Mouse (Mus musculus) heart, adult 18-20 months (tissue): ENCODE data around the gene Med6. TPM values are rescaled to one million over a fixed set of nuclear protein-coding genes. Genes with fewer than 3 reads are reported as not detected.

ENCODE experiments used
- DNase-seq, 2 experiments: peaks; one replicate each; pipeline ENCODE4 v3.0.0; 2021 to 2022; ENCODE audit warnings: mixed read lengths in 1 of 2
- long read RNA-seq, 2 experiments: library from polyadenylated mRNA; stranded (forward); transcript quantifications; one replicate each; pipeline ENCODE4 v2.0.0; 2021
- total RNA-seq, 2 experiments: library from RNA; stranded (reverse); gene quantifications; 2 replicates each; pipeline ENCODE4 v1.2.3; 2021

Med6 gene
- total RNA-seq = 10 to 100 TPM; 12.2 to 16.2 TPM
- long read RNA-seq, experiment 1, transcript Med6-204 (8 exons, 1,059 nt) = major isoform, 12 of 13 reads
- long read RNA-seq, experiment 1, partial matches to known transcripts = 0 of 13 reads
- long read RNA-seq, experiment 1, other reads (novel, unspliced or antisense) = 1 of 13 reads
- long read RNA-seq, experiment 2, transcript Med6-204 (8 exons, 1,059 nt) = major isoform, 5 of 7 reads
- long read RNA-seq, experiment 2, partial matches to known transcripts = 0 of 7 reads
- long read RNA-seq, experiment 2, other reads (novel, unspliced or antisense) = 2 of 7 reads

DNA sequence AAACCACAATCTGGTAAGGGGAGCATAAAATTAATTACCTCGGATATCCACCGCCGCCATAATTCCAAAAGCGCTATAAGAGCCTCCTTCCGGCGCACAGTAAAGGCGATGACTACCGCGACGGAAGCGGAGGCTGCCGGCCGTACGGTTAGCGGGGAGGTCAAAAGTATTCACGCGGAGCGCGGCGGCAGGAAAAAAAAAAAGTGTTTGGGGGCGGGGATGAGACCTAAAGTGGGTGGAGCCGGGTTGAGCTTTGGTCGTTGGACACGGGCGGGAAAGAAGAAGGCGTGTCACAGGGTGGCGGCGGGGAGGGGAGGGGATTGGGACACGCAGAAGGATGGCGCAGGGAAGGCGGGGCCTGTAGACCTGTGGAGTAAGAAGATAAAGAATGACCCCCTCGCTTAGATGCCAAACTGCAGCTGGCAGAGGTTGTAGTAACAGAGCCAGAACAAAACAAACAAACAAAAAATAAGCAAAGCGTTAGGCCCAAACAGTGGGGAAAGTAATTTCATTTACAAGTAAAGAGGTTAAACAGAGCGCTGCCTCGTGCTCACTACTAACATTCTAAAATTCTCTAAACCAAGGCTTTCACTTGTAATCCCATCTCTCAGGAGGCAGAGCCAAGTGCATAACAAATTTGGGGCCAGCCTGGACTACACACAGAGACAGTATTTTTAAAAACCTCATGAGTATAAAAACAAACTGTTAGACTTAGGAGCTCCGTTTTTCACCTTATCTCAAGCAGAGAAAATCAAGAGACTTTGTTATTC lies at the start of gene Med6:
Gene Med6, minus strand, starts transcription at position 107 of the 770 bp plus-strand sequence.
- DNase-seq = peak; percentile 95 to 96

DNA sequence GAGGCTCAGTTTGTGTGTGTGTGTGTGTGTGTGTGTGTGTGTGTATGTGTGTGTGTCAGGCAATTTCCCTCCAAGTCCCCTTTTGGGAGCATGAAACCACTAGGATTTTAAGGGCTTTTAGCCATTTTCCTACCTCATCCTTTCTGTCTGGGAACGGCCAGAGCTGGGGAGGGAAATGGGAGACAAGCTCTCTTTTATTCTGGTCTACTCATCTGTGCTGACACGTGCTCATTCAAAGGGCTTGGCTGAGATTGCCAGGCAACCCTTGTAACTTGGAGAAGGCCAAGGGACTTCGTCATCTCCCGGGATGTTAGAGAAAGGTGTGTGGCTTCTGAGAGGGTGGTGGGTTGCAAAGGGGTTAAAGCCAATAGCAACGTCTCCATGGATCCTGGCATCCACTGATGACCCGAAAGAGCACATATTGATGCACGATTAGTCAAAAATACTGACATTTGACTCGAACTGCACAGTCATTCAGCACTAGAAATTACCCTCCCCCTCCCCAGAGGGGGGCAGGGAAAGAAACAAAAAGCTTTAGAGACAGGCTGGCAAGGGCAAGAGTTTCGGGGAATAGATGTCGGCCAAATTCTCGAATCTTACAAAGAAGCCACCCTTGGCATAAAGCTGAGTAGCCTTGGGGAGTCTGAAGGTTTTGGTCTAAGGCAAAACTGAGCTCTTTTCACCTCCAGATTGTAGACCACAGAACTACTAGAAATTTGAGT lies 47.7 kb upstream of the Med6 start:
- no peak for DNase-seq

DNA sequence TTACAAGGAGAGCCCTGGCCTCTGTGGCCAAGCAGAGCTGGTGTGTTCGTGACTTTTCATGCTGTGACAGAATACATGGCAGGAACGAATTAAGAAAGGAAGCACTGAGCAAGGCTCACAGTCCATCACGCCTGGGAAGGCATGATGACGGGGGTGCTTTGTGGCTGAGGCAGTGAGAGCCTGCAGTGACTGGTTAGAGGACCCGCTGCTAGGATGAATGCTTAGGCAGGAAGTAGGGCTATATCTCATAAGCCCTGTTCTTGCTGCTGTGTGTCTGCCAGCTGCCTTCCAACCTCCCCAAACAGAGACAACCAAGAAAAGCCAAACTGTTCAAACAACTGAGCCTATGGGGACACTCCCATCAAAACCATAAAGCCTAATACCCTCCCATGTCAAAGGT lies 45.8 kb upstream of the Med6 start:
- no peak for DNase-seq

DNA sequence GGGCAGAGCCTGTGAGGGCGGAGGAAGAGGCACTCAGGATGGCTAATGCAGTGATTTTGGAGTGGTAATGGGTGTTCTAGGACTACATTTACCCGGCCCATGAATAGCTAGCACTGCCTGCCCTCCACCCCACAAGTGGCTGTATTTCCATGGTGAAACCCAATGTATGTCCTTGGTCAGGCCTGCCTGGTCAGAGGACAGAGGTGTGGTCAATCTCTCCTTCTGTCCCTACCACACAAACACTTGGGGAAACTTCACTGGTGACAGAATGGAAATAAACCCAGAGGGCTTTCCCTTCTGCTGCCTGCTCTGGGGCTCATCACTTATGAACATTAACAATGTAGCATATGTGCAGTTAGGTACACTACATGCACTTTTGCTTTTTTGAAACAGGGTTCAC lies 38.4 kb upstream of the Med6 start:
- no peak for DNase-seq

DNA sequence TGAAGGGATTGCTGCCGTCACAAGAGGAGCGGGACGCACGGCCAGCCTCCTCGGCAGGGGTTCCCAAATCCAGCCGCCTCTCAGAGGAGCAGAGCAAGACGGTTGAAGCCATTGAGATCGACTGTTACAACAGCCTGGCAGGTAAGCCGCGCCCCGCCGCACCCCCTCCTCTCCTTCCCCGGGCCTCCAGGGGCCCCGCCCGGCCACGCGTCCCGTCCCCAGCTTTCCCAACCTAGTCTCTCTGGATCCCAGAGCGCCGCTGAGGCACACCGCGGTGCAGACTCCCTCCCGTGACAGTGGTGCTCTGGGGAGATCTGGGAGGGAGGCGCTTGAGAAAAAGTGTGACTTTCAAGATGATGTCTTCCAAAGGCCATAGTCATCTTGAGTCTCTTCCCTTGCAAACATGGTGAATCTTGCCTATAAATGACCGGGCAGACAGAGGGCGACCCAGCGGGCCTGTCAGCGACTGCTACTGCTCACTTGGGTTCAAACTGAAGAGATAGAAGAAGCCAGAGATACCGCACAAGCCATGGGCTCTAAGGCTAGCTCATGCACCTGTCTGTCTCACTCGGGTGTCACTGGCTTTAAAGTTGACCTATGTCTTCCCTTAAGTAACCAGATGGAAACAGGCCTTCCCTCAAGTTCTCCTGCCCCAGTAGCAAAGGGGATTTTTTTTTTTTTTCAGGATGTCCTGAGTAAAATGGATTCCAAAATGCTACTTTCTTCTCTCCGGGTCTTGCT lies 37.0 kb upstream of the Med6 start:
- DNase-seq = peak in 1 of 2 experiments; percentile 22

DNA sequence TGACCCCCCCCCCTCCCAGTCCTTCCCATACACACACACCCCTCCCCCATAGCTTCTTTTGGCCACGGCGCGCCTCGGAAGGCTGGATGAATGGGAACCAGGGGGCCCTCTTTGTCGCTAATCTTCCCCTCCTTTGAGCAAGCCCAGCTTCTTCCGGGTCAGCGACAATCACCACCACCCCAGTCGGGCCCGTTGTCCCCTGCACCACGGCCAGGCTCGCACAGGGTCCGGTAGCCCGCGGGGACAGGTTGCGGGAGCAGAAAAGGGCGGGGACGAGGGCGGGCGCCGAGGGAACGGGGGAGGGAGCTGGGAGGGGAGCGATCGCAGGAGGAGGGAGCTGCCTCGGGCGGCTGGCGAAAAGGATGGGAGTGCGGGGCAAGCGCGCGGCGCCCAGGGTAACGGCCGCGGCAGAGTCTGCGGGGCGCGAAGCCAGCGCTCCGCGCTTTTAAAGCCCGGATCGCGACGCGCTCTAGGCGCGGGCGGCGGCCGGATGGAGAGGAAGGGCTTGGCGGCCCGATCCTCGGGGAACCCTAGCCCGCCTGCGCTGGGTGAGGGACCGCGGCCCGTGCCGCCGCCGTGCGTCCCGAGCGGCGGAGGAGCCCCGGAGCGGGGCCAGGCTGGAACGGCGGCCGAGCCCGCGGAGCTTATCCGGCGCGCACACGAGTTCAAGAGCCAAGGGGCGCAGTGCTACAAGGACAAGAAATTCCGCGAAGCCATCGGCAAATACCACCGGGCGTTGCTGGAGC lies 36.3 kb upstream of the Med6 start, which contains the start of gene Ttc9:
Gene Ttc9, plus strand, starts transcription at position 335 of the 746 bp plus-strand sequence.
- peak; percentile 26 to 31 for DNase-seq

DNA sequence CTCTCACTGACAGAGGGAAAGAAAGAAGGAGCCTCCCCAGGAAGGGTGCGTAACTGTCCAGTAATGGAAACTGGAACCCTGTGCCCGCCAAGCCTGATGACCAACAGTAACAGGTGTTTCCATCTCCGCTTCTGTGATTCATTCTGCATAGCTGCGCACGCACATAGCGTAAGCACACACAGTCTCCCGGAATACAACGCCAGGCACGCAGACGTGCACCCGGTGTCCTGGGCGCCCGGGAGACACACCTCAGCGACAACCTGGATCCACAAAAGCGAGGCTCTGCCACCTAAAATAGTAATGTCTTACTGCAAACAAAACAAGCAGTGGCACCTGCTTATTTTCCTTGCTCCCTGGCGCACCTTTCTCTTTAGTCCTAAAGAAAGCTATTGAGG lies 35.7 kb upstream of the Med6 start:
- peak; percentile 11 to 12 for DNase-seq

DNA sequence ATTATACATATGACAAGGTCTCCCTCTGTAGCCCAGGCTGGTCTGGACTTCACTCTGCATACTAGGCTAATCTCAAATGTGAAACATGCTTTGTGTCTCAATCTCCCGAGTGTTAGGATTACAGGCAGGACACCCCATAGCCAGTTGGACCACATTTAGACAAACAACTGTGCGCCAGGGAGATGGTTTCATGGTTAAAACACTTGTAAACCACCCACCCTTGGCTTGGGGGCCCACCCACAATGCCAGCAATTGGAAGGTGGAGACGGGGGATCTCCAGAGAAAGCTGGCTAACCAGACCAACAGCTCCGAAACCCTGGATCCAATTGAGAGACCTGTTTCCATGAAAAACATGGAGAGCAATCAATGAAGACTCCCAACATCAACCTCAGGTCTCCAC lies 33.3 kb upstream of the Med6 start:
- no peak for DNase-seq

DNA sequence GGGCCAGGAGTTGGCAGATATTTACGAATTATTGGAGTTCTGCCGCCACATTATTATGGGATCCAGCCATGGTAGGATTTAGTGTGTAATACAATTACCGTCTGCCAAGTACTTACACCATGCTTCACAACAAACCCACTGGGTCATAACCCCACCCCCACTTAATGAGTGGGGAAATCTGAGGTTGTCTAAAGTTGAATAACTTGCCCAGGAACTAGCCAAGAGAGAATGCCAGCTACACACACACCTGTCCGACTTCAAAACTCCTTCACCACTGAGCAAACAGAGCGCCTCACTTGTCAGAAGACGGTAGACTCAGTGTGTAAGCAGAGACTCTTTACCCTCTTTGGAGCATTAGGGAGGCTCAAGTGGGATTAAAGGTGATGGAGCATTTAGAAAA lies 32.6 kb upstream of the Med6 start:
- no peak for DNase-seq

DNA sequence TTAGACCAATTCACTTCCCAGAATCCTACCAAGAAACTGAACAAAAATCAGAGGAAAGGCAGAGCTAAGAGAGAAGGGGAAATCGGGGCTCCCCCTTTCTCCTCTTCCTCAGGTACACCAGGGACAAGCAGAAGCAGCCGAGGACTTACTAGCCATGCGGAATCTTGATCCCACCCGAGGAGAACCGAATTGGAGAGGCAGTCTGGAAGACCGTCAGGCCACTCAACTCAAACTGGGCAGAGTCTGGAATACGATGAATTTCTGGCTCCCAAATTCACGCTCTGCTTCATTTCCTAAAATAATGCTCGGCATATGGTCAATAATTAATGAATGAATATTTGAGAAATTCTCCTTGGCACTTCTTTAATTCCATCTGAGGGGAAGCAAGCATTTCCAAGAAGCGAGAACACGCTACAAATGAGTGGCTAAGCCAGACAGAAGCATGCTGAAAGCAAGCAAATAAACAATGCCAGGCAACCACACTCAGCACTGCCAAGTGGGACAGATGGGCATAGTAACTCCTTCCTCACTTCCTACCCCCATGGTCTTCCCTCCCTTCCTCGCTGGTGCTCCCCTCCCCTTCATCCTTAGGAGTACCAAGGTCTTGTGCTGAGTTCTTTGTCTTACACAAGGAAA lies 31.5 kb upstream of the Med6 start:
- no peak for DNase-seq

DNA sequence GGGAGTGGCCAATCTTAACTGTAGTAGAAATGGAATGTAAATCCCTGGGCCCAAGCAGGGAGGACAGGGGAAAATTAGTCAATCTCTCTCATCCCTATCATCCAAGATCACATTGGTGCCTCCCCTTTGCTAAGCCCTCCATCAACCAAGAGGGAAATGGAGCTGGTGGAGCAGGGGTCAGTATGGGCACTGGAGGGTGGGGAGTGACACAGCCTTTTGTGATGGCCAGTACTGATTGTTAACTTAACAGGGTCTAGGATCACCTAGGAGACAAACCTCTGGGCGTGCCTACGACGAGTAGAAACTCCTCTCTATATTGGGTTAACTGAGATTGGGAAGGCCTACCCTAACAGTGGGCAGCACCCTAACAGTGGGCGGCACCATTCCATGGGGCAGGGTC lies 28.6 kb upstream of the Med6 start:
- no peak for DNase-seq

DNA sequence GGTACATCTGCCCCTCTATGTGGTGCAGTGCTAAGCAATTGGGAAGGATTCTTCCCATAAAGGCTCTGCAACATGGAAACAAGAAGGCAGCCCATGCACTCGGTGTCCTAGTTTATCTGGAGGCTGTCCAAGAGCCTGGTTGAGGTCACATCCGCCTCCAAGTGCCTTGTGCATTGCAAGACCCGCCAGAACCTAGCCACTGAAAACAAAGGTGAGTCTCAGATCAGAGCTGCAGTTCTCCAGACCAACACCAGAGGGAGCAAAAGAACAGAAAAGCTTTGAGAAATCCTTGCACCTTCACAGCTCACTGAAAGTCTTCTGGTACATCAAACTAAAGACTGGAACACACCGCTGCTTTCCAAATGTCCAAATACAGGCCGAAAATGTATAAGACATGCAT lies 24.5 kb upstream of the Med6 start:
- peak; percentile 63 to 88 for DNase-seq

DNA sequence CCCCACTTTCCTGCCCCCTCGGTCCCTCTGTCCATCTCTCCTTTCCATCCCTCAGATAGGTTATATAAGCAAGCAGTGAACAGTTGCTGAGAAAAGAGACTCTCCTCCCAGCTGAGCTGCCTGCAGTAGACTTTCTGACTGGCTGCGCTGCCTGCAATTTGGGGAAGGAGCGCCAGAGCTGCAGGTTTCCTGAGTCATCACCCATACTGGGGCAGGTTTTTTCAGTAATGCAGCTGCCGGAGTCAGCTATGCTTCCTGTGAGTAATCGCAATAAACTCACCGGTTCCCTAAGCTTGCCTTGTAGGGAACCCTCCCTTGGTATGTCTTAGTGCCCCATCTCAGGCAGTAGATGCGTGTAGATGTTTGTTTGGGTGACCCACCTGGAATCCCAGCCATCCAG lies 22.2 kb upstream of the Med6 start:
- no peak for DNase-seq

DNA sequence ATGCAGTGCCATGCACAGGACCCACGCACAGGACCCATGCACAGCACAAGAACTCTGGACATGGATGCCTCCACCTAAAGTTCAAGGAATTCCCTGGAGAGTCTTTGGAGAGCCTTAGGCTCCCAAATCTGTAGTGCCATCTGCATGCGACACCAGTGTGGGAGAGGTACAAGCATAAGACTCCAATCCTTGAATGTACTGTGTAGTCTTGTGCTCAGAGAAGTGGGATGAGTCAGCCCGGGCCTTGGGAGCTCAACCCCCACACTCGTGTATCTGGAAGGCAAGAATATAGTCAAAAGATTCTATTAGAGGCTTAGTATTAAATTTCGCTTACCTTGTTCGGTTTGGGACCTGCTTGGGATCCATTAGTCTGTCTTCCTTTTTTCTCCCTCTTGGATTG lies 21.0 kb upstream of the Med6 start:
- DNase-seq = no peak

DNA sequence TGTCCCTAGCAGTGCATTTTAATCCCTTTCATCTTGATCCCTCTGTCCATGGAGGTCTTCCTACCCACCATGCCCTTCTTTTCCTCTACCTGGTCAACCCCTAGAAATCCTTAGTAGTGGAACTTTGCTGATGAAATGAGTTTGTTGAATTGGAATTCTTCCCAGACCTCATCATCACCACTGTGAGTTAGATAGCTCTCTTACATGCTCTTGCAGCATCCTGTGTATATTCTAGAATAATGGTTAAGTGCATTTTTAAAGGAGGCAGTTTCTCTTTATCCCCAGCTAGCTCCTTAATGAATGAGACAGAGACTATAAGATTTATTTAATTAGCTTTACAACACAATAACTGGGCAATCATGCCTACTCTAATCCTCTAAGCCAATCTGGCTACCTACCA lies 14.6 kb upstream of the Med6 start:
- no peak for DNase-seq

DNA sequence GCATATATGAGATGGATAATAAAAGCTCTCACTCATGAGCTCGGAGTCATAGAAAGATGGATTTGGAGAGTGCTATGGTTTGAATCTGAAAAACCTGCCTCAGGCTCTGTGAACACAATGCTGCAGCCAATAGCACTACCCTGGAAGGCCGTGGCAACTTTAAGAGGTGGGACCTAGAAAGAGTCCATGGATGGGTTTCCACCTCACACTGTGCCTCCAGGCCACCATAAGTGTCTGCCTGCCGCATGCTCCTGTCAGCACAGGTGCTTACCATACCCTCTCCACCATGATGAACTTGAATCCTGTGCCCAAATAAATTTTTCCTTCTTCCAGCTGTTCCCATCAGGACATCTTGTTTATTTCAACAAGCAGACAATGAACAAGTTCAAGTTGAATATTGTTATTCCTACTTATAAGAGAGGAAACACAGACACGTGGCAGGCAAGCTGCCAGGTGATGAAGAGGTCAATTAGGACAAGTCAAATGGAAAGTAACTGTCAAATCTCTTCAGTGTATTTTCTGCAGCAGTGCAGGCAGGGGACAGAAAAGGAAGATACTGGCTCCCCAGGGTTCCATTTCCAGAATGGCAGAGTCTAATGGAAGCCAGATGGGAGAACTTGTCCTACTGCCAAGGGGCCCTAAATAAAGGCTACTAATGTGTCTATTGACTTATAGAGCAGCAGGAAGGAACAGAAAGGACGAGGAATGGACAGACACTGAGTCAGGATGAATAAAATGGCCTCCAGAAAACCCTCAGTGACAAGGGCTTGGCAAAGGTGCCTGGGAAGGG lies 10.4 kb upstream of the Med6 start:
- no peak for DNase-seq

DNA sequence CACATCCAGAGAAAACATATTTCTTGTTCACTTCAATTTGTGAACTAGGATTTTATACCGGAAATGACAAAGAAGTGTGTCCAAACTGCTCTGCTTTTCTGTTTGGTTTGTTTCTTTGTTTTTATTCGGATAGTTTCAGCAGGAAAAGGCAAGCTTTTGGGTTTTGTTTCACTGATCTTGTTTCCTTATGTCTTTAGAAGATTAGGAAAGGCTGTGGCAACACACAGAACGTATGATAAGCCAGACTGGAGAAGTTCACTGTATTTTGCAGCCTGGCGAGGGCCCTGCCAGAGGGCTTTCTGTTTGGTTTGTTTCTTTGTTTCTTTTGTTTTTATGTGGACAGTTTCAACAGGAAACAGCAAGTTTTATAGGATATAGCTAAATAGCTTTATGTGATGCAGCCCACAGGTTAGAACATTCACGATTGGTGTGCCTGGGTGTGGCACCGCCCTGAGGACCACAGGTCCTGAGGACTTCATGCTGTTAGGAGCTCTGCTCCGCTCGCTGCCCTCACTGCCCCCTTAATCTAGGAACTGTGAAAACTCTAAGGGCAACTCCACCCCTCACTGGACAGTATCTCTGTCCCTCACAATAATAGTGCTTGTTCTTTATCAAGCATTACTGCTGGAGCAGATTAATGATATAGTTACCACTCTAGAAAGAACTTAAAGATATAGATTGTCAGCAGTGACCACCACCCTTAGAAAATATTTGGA lies 1.9 kb upstream of the Med6 start:
- no peak for DNase-seq

DNA sequence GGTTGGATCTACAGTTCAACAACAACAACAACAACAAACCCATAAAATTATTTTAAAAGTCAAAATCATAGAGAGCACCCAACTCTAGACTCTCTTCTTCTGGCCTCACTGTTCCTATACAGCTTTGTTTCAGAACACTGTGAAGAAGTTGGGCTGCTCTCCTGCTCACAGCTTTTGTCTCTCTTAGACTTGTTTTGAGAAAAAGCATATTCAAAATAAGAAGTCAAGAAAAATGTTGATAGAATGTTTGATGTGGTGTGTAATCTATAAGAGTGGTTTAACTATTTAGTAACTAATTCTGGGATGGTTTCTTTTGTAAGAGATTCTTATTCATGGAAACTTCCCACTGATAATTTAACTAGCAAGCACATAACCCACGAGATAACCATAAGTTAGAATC lies 26.4 kb downstream of the Med6 start, which contains the start of gene Adam21:
Gene Adam21, minus strand, starts transcription at position 101 of the 400 bp plus-strand sequence.
- DNase-seq = no peak

DNA sequence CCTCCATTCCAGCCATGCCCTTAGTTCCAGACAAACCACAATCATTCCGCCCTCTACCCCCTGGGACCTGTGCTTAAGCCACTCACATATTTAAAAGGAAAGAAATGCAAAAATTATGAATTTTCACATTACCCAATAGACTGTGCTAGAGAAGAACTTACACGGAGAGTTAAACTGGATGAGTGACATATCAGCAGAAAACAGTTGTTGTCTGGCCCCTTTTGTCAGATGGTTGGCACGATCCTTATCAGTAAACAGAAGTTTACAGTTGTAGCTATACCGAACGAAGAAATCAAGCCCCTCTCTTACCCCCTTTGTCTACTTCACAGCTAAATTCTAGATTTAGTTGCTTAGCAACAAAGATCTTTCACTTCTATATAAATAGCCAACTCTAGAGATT lies 26.9 kb downstream of the Med6 start:
- no peak for DNase-seq

DNA sequence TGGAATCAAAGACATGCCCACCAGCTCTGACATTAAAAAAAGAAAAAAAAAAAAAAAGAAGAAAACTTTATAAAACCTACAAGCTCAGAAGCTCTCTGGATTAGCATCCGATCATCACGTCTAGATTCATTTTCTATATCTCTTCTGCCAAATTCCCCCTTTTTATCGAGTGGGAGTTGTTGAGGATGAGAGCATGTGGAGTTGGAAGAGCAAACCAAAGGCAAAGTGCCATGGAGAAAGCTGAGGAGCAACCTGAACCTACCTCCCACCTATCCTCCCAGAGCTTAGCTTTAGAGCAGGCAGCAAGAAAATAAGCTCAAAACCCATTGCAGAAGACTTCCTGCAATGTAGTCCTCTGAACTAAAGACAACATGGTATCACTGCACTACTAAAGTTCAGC lies 30.6 kb downstream of the Med6 start:
- DNase-seq = no peak
